ENCODE assay signal across 9 mouse cellular contexts in genomic region chr7:143180761-143181160, GRCm38 (mm10).
A peak's percentile ranks its signal among the peaks of the same experiment; 100 is the strongest.
DNase-seq lines count a peak whose midpoint lies in the region; ATAC-seq lines count a peak whose summit lies in the region.
"Had no signal": no experiment of that assay in that cellular context is flagged by ENCODE, and none has a peak within 500 bp of the region (broad histone marks: within the 10 kb centered on the region; RNA-seq: fewer than 3 reads in every experiment).

No protein-coding gene starts in this region.

- peak; percentile 12 for DNase-seq in retina, postnatal 1 day
- no peak for DNase-seq in retina, embryonic 14.5 days (ENCODE audit: low spot score)
- DNase-seq in adrenal gland, postnatal 4 days (ENCODE audit: low spot score in 2 of 2), result peak; percentile 37 to 68
- DNase-seq in heart, embryonic 10.5 days (ENCODE audit: low spot score), result no peak
- DNase-seq in kidney, adult 8-10 months, result peak; percentile 35 to 49
- DNase-seq in lung, postnatal 25 days (ENCODE audit: low spot score), result peak; percentile 86
- no peak for DNase-seq in frontal cortex, postnatal 25 days (ENCODE audit: low spot score in 2 of 2)

- no peak for ATAC-seq in activated CD4-positive, CD25-positive, alpha-beta regulatory T cell, adult 4 months

- H3K36me3 ChIP-seq in heart, embryonic 10.5 days, result peaks cover 2% of the 10 kb centered on the region; the same call in 1 of the 2 replicates

- H3K27ac ChIP-seq in heart, embryonic 10.5 days, result peak overlapping the region; percentile 62

- peaks cover 25% of the 10 kb centered on the region for H3K4me1 ChIP-seq in heart, embryonic 10.5 days

- no peaks in the 10 kb centered on the region for H3K27me3 ChIP-seq in heart, embryonic 10.5 days (ENCODE audit: insufficient read depth, poor library complexity, severe bottlenecking)

- 68% methylated on average over 3 of the region's 3 CpGs for WGBS in heart, embryonic 10.5 days

- H3K4me3 ChIP-seq in heart, embryonic 10.5 days, result no peak overlapping the region
- H3K4me3 ChIP-seq: megakaryocyte, embryonic 14.5 days had no signal

- H3K9me3 ChIP-seq in heart, embryonic 10.5 days, result no peaks in the 10 kb centered on the region
- H3K9me3 ChIP-seq: megakaryocyte, embryonic 14.5 days had no signal

Comparison
In these comparisons a context has a peak if more than half of its experiments do, and no peak if none do; other contexts are left out.
1. DNase-seq: peak in retina, postnatal 1 day (single experiment), adrenal gland, postnatal 4 days (2 of 2), kidney, adult 8-10 months (2 of 2) and lung, postnatal 25 days (single experiment); none in retina, embryonic 14.5 days (single experiment), heart, embryonic 10.5 days (single experiment) and frontal cortex, postnatal 25 days (0 of 2).